ENCODE assay signal across 28 mouse cellular contexts in the genomic region with DNA sequence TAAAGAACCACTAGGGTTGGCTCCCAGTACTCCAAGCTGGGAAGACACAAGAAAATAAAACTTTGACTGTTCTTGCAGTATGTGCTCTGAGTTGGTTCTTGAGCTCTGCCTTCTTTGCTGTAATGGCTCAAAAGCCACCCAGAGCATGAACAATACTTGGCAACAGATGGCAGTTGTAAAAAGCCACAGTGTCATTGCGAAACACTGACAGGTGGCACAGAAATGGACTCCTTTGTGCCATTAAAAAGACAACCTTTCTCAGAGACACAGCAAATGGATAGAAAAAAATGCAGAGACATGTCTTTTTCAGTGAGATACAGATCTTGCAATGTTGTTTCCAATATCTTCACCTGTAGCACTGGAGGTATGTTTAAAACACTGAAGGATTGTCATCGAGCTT.
DNase-seq lines count a peak whose midpoint lies in the region; ATAC-seq and TF ChIP-seq lines count a peak whose summit lies in the region.
"Had no signal": no experiment of that assay in that cellular context is flagged by ENCODE, and none has a peak within 500 bp of the region (broad histone marks: within the 10 kb centered on the region; RNA-seq: fewer than 3 reads in every experiment).

No protein-coding gene starts in this region.

- H3K27ac ChIP-seq in liver, adult 2 months (replicated peaks; ENCODE audit: insufficient read depth, low read depth, low read length): no peak overlapping the region
- H3K27ac ChIP-seq in liver, embryonic 11.5 days (ENCODE audit: low read depth, low read length): no peak overlapping the region
- H3K27ac ChIP-seq: embryonic facial prominence, embryonic 13.5 days; embryonic facial prominence, embryonic 15.5 days; forebrain, embryonic 10.5 days; forebrain, embryonic 12.5 days had no signal

- H3K4me2 ChIP-seq in liver, embryonic 11.5 days: no peak overlapping the region
- H3K4me2 ChIP-seq: embryonic facial prominence, embryonic 13.5 days; embryonic facial prominence, embryonic 15.5 days; forebrain, embryonic 12.5 days had no signal

- no peak overlapping the region for H3K9ac ChIP-seq in liver, adult 2 months (ENCODE audit: low read depth, low read length)
- no peak overlapping the region for H3K9ac ChIP-seq in liver, embryonic 11.5 days (ENCODE audit: low read depth, low read length)
- H3K9ac ChIP-seq: embryonic facial prominence, embryonic 13.5 days; embryonic facial prominence, embryonic 15.5 days; forebrain, embryonic 12.5 days had no signal

- intact Hi-C loops in left cerebral cortex, postnatal 4 days (cut with DNase I): no loop called here

- TF ChIP-seq CTCF in liver, adult 2 months (IDR thresholded peaks at IDR 0.05; ENCODE audit: low read depth, low read length): no peak

- no peak for ATAC-seq in liver, embryonic 11.5 days (replicated peaks; ENCODE audit: low FRiP score)
- ATAC-seq: activated CD4-positive, CD25-positive, alpha-beta regulatory T cell, adult 4 months; CD4-positive, CD25-positive, alpha-beta regulatory T cell, adult 4 months; forebrain, embryonic 14.5 days; forebrain, embryonic 16.5 days; Patski had no signal

- TF ChIP-seq POLR2A in liver, adult 2 months (IDR thresholded peaks at IDR 0.05; ENCODE audit: extremely low read depth, insufficient read depth, low read length): no peak

- WGBS in liver, adult 2 months: 87% methylated on average over 2 of the region's 2 CpGs
- 81% methylated on average over 2 of the region's 2 CpGs for WGBS in liver, embryonic 11.5 days
- WGBS in large intestine, adult 2 months: 52% methylated on average over 2 of the region's 2 CpGs

- H3K4me1 ChIP-seq in liver, adult 2 months (ENCODE audit: control insufficient read depth, insufficient read depth, low read length): no peaks in the 10 kb centered on the region
- no peaks in the 10 kb centered on the region for H3K4me1 ChIP-seq in liver, embryonic 11.5 days (replicated peaks; ENCODE audit: control insufficient read depth, insufficient read depth, low read length)
- H3K4me1 ChIP-seq: embryonic facial prominence, embryonic 13.5 days; embryonic facial prominence, embryonic 15.5 days; forebrain, embryonic 10.5 days; forebrain, embryonic 12.5 days had no signal

- H3K9me3 ChIP-seq in liver, embryonic 11.5 days (ENCODE audit: control insufficient read depth, low read length): no peaks in the 10 kb centered on the region
- H3K9me3 ChIP-seq: embryonic facial prominence, embryonic 13.5 days; embryonic facial prominence, embryonic 15.5 days; forebrain, embryonic 10.5 days; forebrain, embryonic 12.5 days had no signal

- H3K36me3 ChIP-seq in liver, adult 2 months (ENCODE audit: control insufficient read depth, insufficient read depth, low read length): no peaks in the 10 kb centered on the region
- H3K36me3 ChIP-seq in liver, embryonic 11.5 days (ENCODE audit: control insufficient read depth, insufficient read depth, low read length): no peaks in the 10 kb centered on the region
- H3K36me3 ChIP-seq: embryonic facial prominence, embryonic 13.5 days; embryonic facial prominence, embryonic 15.5 days; forebrain, embryonic 10.5 days; forebrain, embryonic 12.5 days; G1E had no signal

- DNase-seq in liver, adult 2 months (ENCODE audit: extremely low read depth, low read depth, low spot score): peak; percentile 0
- no peak for DNase-seq in liver, embryonic 11.5 days (ENCODE audit: low spot score)
- peak; percentile 4 for DNase-seq in adipocyte (ENCODE audit: low spot score)
- DNase-seq in large intestine, adult 2 months (ENCODE audit: low read depth, low spot score): peak; percentile 0
- DNase-seq in left cerebral cortex, postnatal 4 days: no peak
- DNase-seq in heart, adult 18-20 months: no peak
- DNase-seq in cerebellum, adult 11 months: no peak
- DNase-seq: adrenal gland, adult 2 months; adrenal gland, postnatal 10 days; adrenal gland, postnatal 25 days; cerebellum, adult 18-20 months; cerebellum, adult 8-10 months; cerebellum, adult 9-11 months; cerebellum, postnatal 14 days; cerebellum, postnatal 36 days; embryo, embryonic 11 days had no signal

- no peaks in the 10 kb centered on the region for H3K79me2 ChIP-seq in liver, adult 2 months (ENCODE audit: control insufficient read depth, insufficient read depth, low read length)

- H3K4me3 ChIP-seq in liver, adult 2 months (ENCODE audit: insufficient read depth, low read depth, low read length): no peak overlapping the region
- H3K4me3 ChIP-seq in liver, embryonic 11.5 days (ENCODE audit: low read depth, low read length): no peak overlapping the region
- H3K4me3 ChIP-seq: embryonic facial prominence, embryonic 13.5 days; embryonic facial prominence, embryonic 15.5 days; erythroblast, embryonic 14.5 days; forebrain, embryonic 10.5 days; forebrain, embryonic 12.5 days had no signal

- no peaks in the 10 kb centered on the region for H3K27me3 ChIP-seq in liver, adult 2 months (ENCODE audit: control insufficient read depth, insufficient read depth, low read length)
- no peaks in the 10 kb centered on the region for H3K27me3 ChIP-seq in liver, embryonic 11.5 days (replicated peaks; ENCODE audit: control insufficient read depth, insufficient read depth, low read length)
- H3K27me3 ChIP-seq: CH12.LX; embryonic facial prominence, embryonic 13.5 days; embryonic facial prominence, embryonic 15.5 days; forebrain, embryonic 12.5 days; Patski had no signal

Comparison
In these comparisons a context has a peak if more than half of its experiments do, and no peak if none do; other contexts are left out.
1. DNase-seq: peak in liver, adult 2 months (single experiment), adipocyte (single experiment) and large intestine, adult 2 months (single experiment); none in liver, embryonic 11.5 days (single experiment), left cerebral cortex, postnatal 4 days (single experiment), heart, adult 18-20 months (0 of 2) and cerebellum, adult 11 months (single experiment).